Mouse (Mus musculus) granulocyte monocyte progenitor cell, adult 5-6 weeks (primary cell): Measurements from ENCODE around the gene Mrpl57. TPM values are rescaled to one million over a fixed set of nuclear protein-coding genes. Genes with fewer than 3 reads are reported as not detected.
"Not testable (repeated sequence)": the region's sequence is repeated elsewhere in the genome, so short reads cannot be mapped to it uniquely, and the experiment has no call there.

Source experiments
- ATAC-seq: replicated peaks from 2 replicates; pipeline ENCODE4 v1.8.0; 2016; ENCODE audit warnings: mild to moderate bottlenecking, moderate TSS enrichment, inconsistent platforms; ENCODE audit not compliant: poor library complexity, severe bottlenecking
- total RNA-seq, 2 experiments: library from RNA; stranded (forward) in 1 of 2; stranded (reverse) in 1 of 2; fragments of 200-712, 200-1000 nt in 1 of 2; fragments of >200 nt in 1 of 2; fragmentation: Nextera tagmentation in 1 of 2; gene quantifications; 2 replicates each; pipeline ENCODE4 v1.2.3; 2014 to 2017

Mrpl57 gene
- total RNA-seq, 2 experiments from 2014 or later = 70.8 to 110 TPM

GRCm38 (mm10) chr14:57856037-57856436 lies 30.0 kb downstream of the Mrpl57 start:
- not testable (repeated sequence) for ATAC-seq

- ATAC-seq = no peak
Observed at GRCm38 (mm10) chr14:57858601-57859000, 32.6 kb downstream of the Mrpl57 start.

DNA sequence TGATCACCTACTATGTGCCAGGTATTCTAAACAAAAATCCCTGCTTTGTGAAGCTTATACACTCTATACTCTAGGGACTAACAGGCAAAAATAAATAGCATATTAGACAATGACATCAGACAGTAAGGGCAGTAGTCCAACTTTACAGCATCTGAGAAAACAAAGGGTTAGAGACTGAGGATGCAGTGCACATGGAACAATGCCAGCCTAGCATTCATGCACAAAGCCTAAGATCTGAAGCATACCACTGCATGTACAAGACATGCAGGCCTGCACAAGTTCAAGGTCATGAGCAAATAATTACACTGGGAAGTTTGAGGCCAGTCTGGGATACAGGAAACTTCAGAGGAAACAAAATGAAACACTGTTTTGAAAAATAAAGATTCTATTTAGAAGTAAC lies 33.5 kb downstream of the Mrpl57 start:
- no peak for ATAC-seq

GRCm38 (mm10) chr14:57861987-57862412 lies 36.0 kb downstream of the Mrpl57 start:
- ATAC-seq = no peak

- no peak for ATAC-seq
Observed at GRCm38 (mm10) chr14:57863129-57863528, 37.1 kb downstream of the Mrpl57 start.

DNA sequence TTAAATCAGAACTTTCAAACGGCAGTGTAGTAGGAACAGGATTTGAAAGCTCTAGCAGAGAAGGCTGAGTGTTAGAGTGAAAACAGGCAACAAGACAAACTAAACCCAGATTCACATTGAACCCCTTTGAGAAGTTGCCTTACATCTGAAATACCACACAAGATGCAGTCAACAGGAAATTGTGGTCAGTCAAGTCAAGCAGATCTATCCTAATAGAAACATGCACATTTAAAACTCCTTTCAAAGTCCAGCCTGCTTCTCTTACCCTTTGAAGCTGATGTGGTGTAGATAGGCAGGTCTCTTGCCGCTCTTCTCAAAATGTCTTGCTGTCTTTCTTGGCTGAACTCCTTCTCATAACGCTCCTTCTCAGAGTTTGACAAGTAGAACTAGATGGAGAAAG lies 39.2 kb downstream of the Mrpl57 start:
- ATAC-seq = no peak

- ATAC-seq = no peak
Observed at GRCm38 (mm10) chr14:57866676-57867276, 40.7 kb downstream of the Mrpl57 start.

DNA sequence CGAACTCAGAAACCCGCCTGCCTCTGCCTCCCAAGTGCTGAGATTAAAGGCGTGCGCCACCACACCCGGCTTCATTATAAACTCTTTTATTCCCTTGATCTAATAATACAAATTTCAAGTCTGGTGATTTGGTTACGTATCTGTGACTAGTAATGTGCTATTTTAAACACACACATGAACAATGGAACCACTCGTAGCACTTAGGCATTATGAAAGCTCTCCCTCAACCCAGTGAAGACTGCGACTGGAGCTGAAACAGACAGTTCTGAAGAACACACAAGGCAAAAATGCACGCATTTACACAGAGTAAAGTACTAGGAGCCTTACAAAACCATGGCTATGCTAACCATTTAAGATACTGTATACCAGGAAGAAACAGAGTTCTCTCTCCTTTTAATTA lies 51.9 kb downstream of the Mrpl57 start:
- ATAC-seq = no peak

Other genes with a start within 250 kb of the Mrpl57 start
- 23.6 and 30.4 TPM in 2 replicates for gene Xpo4, start 160.8 kb upstream of the Mrpl57 start, total RNA-seq (2014; fragmentation: Nextera tagmentation)
- 39.3 and 41.7 TPM in 2 replicates for gene Xpo4, start 160.8 kb upstream of the Mrpl57 start, total RNA-seq (2017)
- not detected in 2 replicates for gene Gm49361, start 80.1 kb upstream of the Mrpl57 start, total RNA-seq (2014; fragmentation: Nextera tagmentation)
- gene Gm49361, start 80.1 kb upstream of the Mrpl57 start, total RNA-seq (2017) = not detected in 2 replicates
- 14.3 and 22.9 TPM in 2 replicates for gene Lats2, start 67.8 kb upstream of the Mrpl57 start, total RNA-seq (2014; fragmentation: Nextera tagmentation)
- 10.3 TPM in 2 replicates for gene Lats2, start 67.8 kb upstream of the Mrpl57 start, total RNA-seq (2017)
- 82.0 and 298 TPM in 2 replicates for gene Sap18, start 28.1 kb upstream of the Mrpl57 start, total RNA-seq (2014; fragmentation: Nextera tagmentation)
- 29.6 and 87.7 TPM in 2 replicates for gene Sap18, start 28.1 kb upstream of the Mrpl57 start, total RNA-seq (2017)
- gene Ska3, start within 50 bp of the Mrpl57 start, total RNA-seq (2014; fragmentation: Nextera tagmentation) = 12.8 and 14.4 TPM in 2 replicates
- 25.7 and 31.0 TPM in 2 replicates for gene Ska3, start within 50 bp of the Mrpl57 start, total RNA-seq (2017)
- gene Zdhhc20, start 64.0 kb downstream of the Mrpl57 start, total RNA-seq (2014; fragmentation: Nextera tagmentation) = 29.1 and 41.4 TPM in 2 replicates
- gene Zdhhc20, start 64.0 kb downstream of the Mrpl57 start, total RNA-seq (2017) = 42.3 and 60.9 TPM in 2 replicates
- 27.6 and 38.3 TPM in 2 replicates for gene Micu2, start 173.0 kb downstream of the Mrpl57 start, total RNA-seq (2014; fragmentation: Nextera tagmentation)
- gene Micu2, start 173.0 kb downstream of the Mrpl57 start, total RNA-seq (2017) = 70.8 and 72.5 TPM in 2 replicates
- not detected in 2 replicates for gene Fgf9, start 244.3 kb downstream of the Mrpl57 start, total RNA-seq (2014; fragmentation: Nextera tagmentation)
- gene Fgf9, start 244.3 kb downstream of the Mrpl57 start, total RNA-seq (2017) = not detected in 2 replicates